Mouse (Mus musculus) spleen, adult 2 months (tissue): ENCODE data around the gene Tmco1.

Experiments used
- CTCF ChIP-seq: fragments of 200-500 bp; IDR thresholded peaks from 2 replicates; pipeline ENCODE4 v1.5.1; 2011; ENCODE audit warnings: mild to moderate bottlenecking, inconsistent platforms; ENCODE audit not compliant: insufficient read depth, insufficient read length, insufficient replicate concordance; ENCODE audit errors: extremely low read depth
- POLR2A ChIP-seq: fragments of 200-500 bp; IDR thresholded peaks from 2 replicates; pipeline ENCODE4 v1.6.1; 2011; ENCODE audit warnings: low read depth, low read length, inconsistent platforms

- TF ChIP-seq POLR2A, result no peak
- no peak for TF ChIP-seq CTCF
These were observed 52.1 kb downstream of the Tmco1 start for GRCm38 (mm10) chr1:167360268-167360667.
